Mouse (Mus musculus) kidney, postnatal 36 days (tissue): ENCODE data around the gene Kif2c.
A peak's percentile ranks its signal among the peaks of the same experiment; 100 is the strongest.

Experiments used
- DNase-seq, 2 experiments: peaks; one replicate each; pipeline ENCODE4 v3.0.0; 2021 to 2022; ENCODE audit warnings: mixed read lengths in 2 of 2

Kif2c gene

GRCm38 (mm10) chr4:117133817-117134600, 48.4 kb downstream of the Kif2c start, which contains the start of gene Plk3:
Plk3 (minus strand) TSS chr4:117133963.
- DNase-seq = peak; percentile 98 to 99

GRCm38 (mm10) chr4:117133366-117133796, 49.1 kb downstream of the Kif2c start:
- DNase-seq = no peak

GRCm38 (mm10) chr4:117132794-117133143, 49.7 kb downstream of the Kif2c start:
- no peak for DNase-seq

- no peak for DNase-seq
These were observed 50.3 kb downstream of the Kif2c start for GRCm38 (mm10) chr4:117131890-117132793.

GRCm38 (mm10) chr4:117131198-117131597, 51.2 kb downstream of the Kif2c start:
- DNase-seq = no peak

GRCm38 (mm10) chr4:117130790-117131189, 51.6 kb downstream of the Kif2c start:
- no peak for DNase-seq

- DNase-seq = no peak
These were observed 54.3 kb downstream of the Kif2c start for GRCm38 (mm10) chr4:117127991-117128686.

- no peak for DNase-seq
These were observed 55.7 kb downstream of the Kif2c start, which contains the start of gene Tctex1d4 for GRCm38 (mm10) chr4:117126675-117127290. Tctex1d4 (plus strand) TSS chr4:117126794.

GRCm38 (mm10) chr4:117125910-117126674, 56.3 kb downstream of the Kif2c start:
- peak; percentile 81 to 91 for DNase-seq

- DNase-seq = peak; percentile 55 to 69
These were observed 57.0 kb downstream of the Kif2c start, which contains the start of gene Btbd19 for GRCm38 (mm10) chr4:117125348-117125909. Btbd19 (minus strand) TSS chr4:117125725.

GRCm38 (mm10) chr4:117124518-117125347, 57.7 kb downstream of the Kif2c start:
- peak; percentile 50 for DNase-seq

GRCm38 (mm10) chr4:117124218-117124517, 58.3 kb downstream of the Kif2c start:
- DNase-seq = no peak

- DNase-seq = no peak
These were observed 58.8 kb downstream of the Kif2c start for GRCm38 (mm10) chr4:117123546-117124217.

GRCm38 (mm10) chr4:117122209-117122608, 60.2 kb downstream of the Kif2c start:
- DNase-seq = no peak

- peak; percentile 95 to 99 for DNase-seq
These were observed 61.7 kb downstream of the Kif2c start for GRCm38 (mm10) chr4:117120445-117121414.

GRCm38 (mm10) chr4:117120052-117120444, 62.4 kb downstream of the Kif2c start:
- no peak for DNase-seq

GRCm38 (mm10) chr4:117119636-117120035, 62.8 kb downstream of the Kif2c start:
- no peak for DNase-seq

- no peak for DNase-seq
These were observed 64.5 kb downstream of the Kif2c start for GRCm38 (mm10) chr4:117117931-117118330.

- DNase-seq = no peak
These were observed 66.8 kb downstream of the Kif2c start for GRCm38 (mm10) chr4:117115592-117115991.
